Mouse (Mus musculus) myocyte (in vitro differentiated cells): Measurements from ENCODE around the gene Art3.

ENCODE experiments used
- CEBPB ChIP-seq: IDR thresholded peaks from 2 replicates; pipeline ENCODE4 v1.6.1; 2011; ENCODE audit warnings: mild to moderate bottlenecking, moderate library complexity; ENCODE audit not compliant: poor library complexity, insufficient read depth, severe bottlenecking
- E2F4 ChIP-seq: IDR thresholded peaks from one replicate; pipeline ENCODE4 v1.6.1; 2011; ENCODE audit warnings: mild to moderate bottlenecking, control low read depth, moderate library complexity; ENCODE audit not compliant: insufficient read depth
- MAX ChIP-seq: IDR thresholded peaks from one replicate; pipeline ENCODE4 v1.6.1; 2011; ENCODE audit warnings: low read depth, mild to moderate bottlenecking, control low read depth
- MYOD1 ChIP-seq, 3 experiments: IDR thresholded peaks; one replicate each; pipeline ENCODE4 v1.6.1; 2011; ENCODE audit warnings: control low read depth in 2 of 3, low read depth in 2 of 3, mild to moderate bottlenecking in 2 of 3, moderate library complexity in 1 of 3; ENCODE audit not compliant: insufficient read length in 2 of 3, control insufficient read depth in 1 of 3
- MYOG ChIP-seq, 3 experiments: IDR thresholded peaks; one replicate each; pipeline ENCODE4 v1.6.1; 2011; ENCODE audit warnings: control low read depth in 2 of 3, low read depth in 2 of 3, mild to moderate bottlenecking in 2 of 3; ENCODE audit not compliant: insufficient read length in 2 of 3, control insufficient read depth in 1 of 3, insufficient read depth in 1 of 3
- POLR2A ChIP-seq: IDR thresholded peaks from one replicate; pipeline ENCODE4 v1.6.1; 2011; ENCODE audit warnings: low read depth, mild to moderate bottlenecking, control low read depth, moderate library complexity; ENCODE audit not compliant: insufficient read length
- POLR2AphosphoS2 ChIP-seq: IDR thresholded peaks from one replicate; pipeline ENCODE4 v1.6.1; 2011; ENCODE audit warnings: low read depth, control low read depth; ENCODE audit not compliant: insufficient read length
- REST ChIP-seq: IDR thresholded peaks from one replicate; pipeline ENCODE4 v1.6.1; 2011; ENCODE audit warnings: mild to moderate bottlenecking, control low read depth, moderate library complexity; ENCODE audit not compliant: insufficient read depth, insufficient read length
- TCF12 ChIP-seq: IDR thresholded peaks from one replicate; pipeline ENCODE4 v1.6.1; 2011; ENCODE audit warnings: mild to moderate bottlenecking, control low read depth; ENCODE audit not compliant: poor library complexity, insufficient read depth, severe bottlenecking
- TCF3 ChIP-seq: IDR thresholded peaks from one replicate; pipeline ENCODE4 v1.6.1; 2011; ENCODE audit warnings: low read depth, control low read depth; ENCODE audit not compliant: insufficient read length
- USF1 ChIP-seq: IDR thresholded peaks from one replicate; pipeline ENCODE4 v1.6.1; 2011; ENCODE audit warnings: low read depth, mild to moderate bottlenecking, control low read depth, moderate library complexity

- TF ChIP-seq MYOG (IDR thresholded peaks at IDR 0.05; ENCODE audit: control insufficient read depth in 1 of 3, insufficient read depth in 1 of 3, insufficient read length in 2 of 3, low read depth in 2 of 3) (no peak), POLR2A (no peak), E2F4 (no peak), POLR2AphosphoS2 (no peak), USF1 (no peak), MYOD1 (IDR thresholded peaks at IDR 0.05; ENCODE audit: control insufficient read depth in 1 of 3, insufficient read length in 2 of 3, low read depth in 2 of 3) (no peak), MAX (no peak), TCF12 (no peak), REST (no peak), CEBPB (no peak), TCF3 (no peak)
These were observed 52.1 kb downstream of the Art3 start for GRCm38 (mm10) chr5:92383747-92384146.
